Mouse (Mus musculus): ENCODE data around the gene Olfr1511. TPM values are rescaled to one million over a fixed set of nuclear protein-coding genes. Genes with fewer than 3 reads are reported as not detected.

Gene Olfr1511
- total and polyA plus RNA-seq, 2 experiments from 2014 or later: 0.21 TPM; not detected in 1

GRCm38 (mm10) chr14:52379068-52379467 lies 18.1 kb downstream of the Olfr1511 start, which contains the start of gene Olfr1512:
Gene Olfr1512, minus strand, starts transcription at chr14:52379168.
- Histone ChIP-seq H3K27me3 (ENCODE audit: insufficient read depth, low read length) (no peaks in the 10 kb centered on the region), H3K9me3 (ENCODE audit: low read length) (no peaks in the 10 kb centered on the region), H3K36me3 (ENCODE audit: insufficient read depth, low read length) (no peaks in the 10 kb centered on the region), H3K4me1 (ENCODE audit: insufficient read depth, low read length) (no peaks in the 10 kb centered on the region), H3K9ac (replicated peaks; ENCODE audit: low read length, poor library complexity, severe bottlenecking) (no peak within 1 kb of the TSS), H3K4me2 (ENCODE audit: low read depth, low read length, poor library complexity, severe bottlenecking) (no peak within 1 kb of the TSS), H3K27ac (ENCODE audit: low read depth, low read length) (no peak within 1 kb of the TSS), H3K4me3 (ENCODE audit: low read depth, low read length) (no peak within 1 kb of the TSS)
- DNase-seq (ENCODE audit: low spot score) (no peak), ATAC-seq (ENCODE audit: low FRiP score) (no peak)
- WGBS: 70% methylated on average over 2 of the region's 2 CpGs
- TF ChIP-seq CTCF (IDR thresholded peaks at IDR 0.05): no peak

GRCm38 (mm10) chr14:52368741-52369140 lies 28.4 kb downstream of the Olfr1511 start:
- H3K4me2 ChIP-seq (ENCODE audit: low read depth, low read length, poor library complexity, severe bottlenecking): no peak overlapping the region
- TF ChIP-seq CTCF (IDR thresholded peaks at IDR 0.05): no peak
- no peaks in the 10 kb centered on the region for H3K4me1 ChIP-seq (ENCODE audit: insufficient read depth, low read length)
- WGBS: 91% methylated on average over 3 of the region's 3 CpGs
- H3K27ac ChIP-seq (ENCODE audit: low read depth, low read length): no peak overlapping the region
- no peaks in the 10 kb centered on the region for H3K36me3 ChIP-seq (ENCODE audit: insufficient read depth, low read length)
- H3K9ac ChIP-seq (replicated peaks; ENCODE audit: low read length, poor library complexity, severe bottlenecking): no peak overlapping the region
- no peaks in the 10 kb centered on the region for H3K9me3 ChIP-seq (ENCODE audit: low read length)
- ATAC-seq (ENCODE audit: low FRiP score) (no peak), DNase-seq (ENCODE audit: low spot score) (no peak)
- H3K4me3 ChIP-seq (ENCODE audit: low read depth, low read length): no peak overlapping the region
- no peaks in the 10 kb centered on the region for H3K27me3 ChIP-seq (ENCODE audit: insufficient read depth, low read length)

DNA sequence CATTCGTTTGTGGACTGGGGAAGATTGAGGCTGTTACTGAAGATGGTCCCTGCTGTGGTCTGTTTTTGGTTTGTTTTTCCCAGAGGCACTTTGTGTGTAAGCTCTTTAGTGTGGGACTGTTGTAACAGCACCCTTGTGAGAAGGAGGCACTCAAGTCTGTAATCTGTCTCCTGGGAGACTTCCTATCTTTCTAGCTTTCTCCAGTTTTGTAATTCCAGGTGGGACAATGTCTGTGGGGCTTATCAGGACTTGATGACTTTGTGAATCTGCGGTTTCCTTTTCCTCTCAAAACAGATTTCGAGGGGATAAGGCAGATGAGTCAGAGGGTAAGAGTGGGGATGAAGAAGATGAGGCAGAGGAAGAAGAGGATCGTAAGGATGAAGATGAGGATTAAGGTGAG lies 40.9 kb downstream of the Olfr1511 start, which contains the start of gene Olfr1513:
Gene Olfr1513, minus strand, starts transcription at position 101 of the 400 bp plus-strand sequence.
- Histone ChIP-seq H3K9me3 (ENCODE audit: low read length) (no peaks in the 10 kb centered on the region), H3K4me2 (ENCODE audit: low read depth, low read length, poor library complexity, severe bottlenecking) (no peak within 1 kb of the TSS), H3K27ac (ENCODE audit: low read depth, low read length) (no peak within 1 kb of the TSS), H3K4me1 (ENCODE audit: insufficient read depth, low read length) (no peaks in the 10 kb centered on the region), H3K4me3 (ENCODE audit: low read depth, low read length) (no peak within 1 kb of the TSS), H3K27me3 (ENCODE audit: insufficient read depth, low read length) (no peaks in the 10 kb centered on the region), H3K36me3 (ENCODE audit: insufficient read depth, low read length) (no peaks in the 10 kb centered on the region), H3K9ac (replicated peaks; ENCODE audit: low read length, poor library complexity, severe bottlenecking) (no peak within 1 kb of the TSS)
- no peak for TF ChIP-seq CTCF (IDR thresholded peaks at IDR 0.05)
- ATAC-seq (ENCODE audit: low FRiP score): no peak
- 83% methylated on average over 4 of the region's 4 CpGs for WGBS
- DNase-seq (ENCODE audit: low spot score): no peak

Other genes with a start within 250 kb of the Olfr1511 start
- gene Supt16, start 200.0 kb downstream of the Olfr1511 start, total RNA-seq (2014; rRNA removed): 32.3 and 42.1 TPM in 2 replicates
- 35.4 and 36.9 TPM in 2 replicates for gene Supt16, start 200.0 kb downstream of the Olfr1511 start, polyA plus RNA-seq (2015; fragmentation: Nextera tagmentation; extraction: Ambion mirVana)
- gene Chd8, start 139.6 kb downstream of the Olfr1511 start, total RNA-seq (2014; rRNA removed): 109 and 128 TPM in 2 replicates
- 27.9 and 31.9 TPM in 2 replicates for gene Chd8, start 139.6 kb downstream of the Olfr1511 start, polyA plus RNA-seq (2015; fragmentation: Nextera tagmentation; extraction: Ambion mirVana)
- 54.7 and 58.5 TPM in 2 replicates for gene Tox4, start 118.2 kb downstream of the Olfr1511 start, total RNA-seq (2014; rRNA removed)
- 44.9 and 47.7 TPM in 2 replicates for gene Tox4, start 118.2 kb downstream of the Olfr1511 start, polyA plus RNA-seq (2015; fragmentation: Nextera tagmentation; extraction: Ambion mirVana)
- 56.7 and 57.7 TPM in 2 replicates for gene Rab2b, start 117.8 kb downstream of the Olfr1511 start, total RNA-seq (2014; rRNA removed)
- gene Rab2b, start 117.8 kb downstream of the Olfr1511 start, polyA plus RNA-seq (2015; fragmentation: Nextera tagmentation; extraction: Ambion mirVana): 48.2 and 57.6 TPM in 2 replicates
- 19.6 and 22.6 TPM in 2 replicates for gene Mettl3, start 92.3 kb downstream of the Olfr1511 start, total RNA-seq (2014; rRNA removed)
- gene Mettl3, start 92.3 kb downstream of the Olfr1511 start, polyA plus RNA-seq (2015; fragmentation: Nextera tagmentation; extraction: Ambion mirVana): 24.1 and 24.2 TPM in 2 replicates
- gene Sall2, start 68.6 kb downstream of the Olfr1511 start, total RNA-seq (2014; rRNA removed): 98.8 and 112 TPM in 2 replicates
- gene Sall2, start 68.6 kb downstream of the Olfr1511 start, polyA plus RNA-seq (2015; fragmentation: Nextera tagmentation; extraction: Ambion mirVana): 37.8 and 39.0 TPM in 2 replicates
- gene Olfr1513, start 41.0 kb downstream of the Olfr1511 start, total RNA-seq (2014; rRNA removed): not detected in 2 replicates
- gene Olfr1513, start 41.0 kb downstream of the Olfr1511 start, polyA plus RNA-seq (2015; fragmentation: Nextera tagmentation; extraction: Ambion mirVana): not detected in 2 replicates
- gene Olfr1512, start 18.2 kb downstream of the Olfr1511 start, total RNA-seq (2014; rRNA removed): not detected in 2 replicates
- not detected in 2 replicates for gene Olfr1512, start 18.2 kb downstream of the Olfr1511 start, polyA plus RNA-seq (2015; fragmentation: Nextera tagmentation; extraction: Ambion mirVana)
- gene Olfr1510, start 17.0 kb upstream of the Olfr1511 start, total RNA-seq (2014; rRNA removed): not detected in 2 replicates
- not detected in 2 replicates for gene Olfr1510, start 17.0 kb upstream of the Olfr1511 start, polyA plus RNA-seq (2015; fragmentation: Nextera tagmentation; extraction: Ambion mirVana)
- not detected in 2 replicates for gene Olfr1509, start 45.6 kb upstream of the Olfr1511 start, total RNA-seq (2014; rRNA removed)
- not detected in 2 replicates for gene Olfr1509, start 45.6 kb upstream of the Olfr1511 start, polyA plus RNA-seq (2015; fragmentation: Nextera tagmentation; extraction: Ambion mirVana)
- gene Olfr1508, start 70.1 kb upstream of the Olfr1511 start, total RNA-seq (2014; rRNA removed): 0.05 TPM in 1 of 2 replicates, not detected in the other
- gene Olfr1508, start 70.1 kb upstream of the Olfr1511 start, polyA plus RNA-seq (2015; fragmentation: Nextera tagmentation; extraction: Ambion mirVana): not detected in 2 replicates
- gene Olfr1507, start 98.4 kb upstream of the Olfr1511 start, total RNA-seq (2014; rRNA removed): not detected in 2 replicates
- gene Olfr1507, start 98.4 kb upstream of the Olfr1511 start, polyA plus RNA-seq (2015; fragmentation: Nextera tagmentation; extraction: Ambion mirVana): not detected in 2 replicates